Mouse (Mus musculus): ENCODE data around the gene Pgap3. TPM values are rescaled to one million over a fixed set of nuclear protein-coding genes. Genes with fewer than 3 reads are reported as not detected.

Pgap3 gene
- polyA plus RNA-seq, 1 experiment from 2014 or later, result 6.7 TPM

DNA sequence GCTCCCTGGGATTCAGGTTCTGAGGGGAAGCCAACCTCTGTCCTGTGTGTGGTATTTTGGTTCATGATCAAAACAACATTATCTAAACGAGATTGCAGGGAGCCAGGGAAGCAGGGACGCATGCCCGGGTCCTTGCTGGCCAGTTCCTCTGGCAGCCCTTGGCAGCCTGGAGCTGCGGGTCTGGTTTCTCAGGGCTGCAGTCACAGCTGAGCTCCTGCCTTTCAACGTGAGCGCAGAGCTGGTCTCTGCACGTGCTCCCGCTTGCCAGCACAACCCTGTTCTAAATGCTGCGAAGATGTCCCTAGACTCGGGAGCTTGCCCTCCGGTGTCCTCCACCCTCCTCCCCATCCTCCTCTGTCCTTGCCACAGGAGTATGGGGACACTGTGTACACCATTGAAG is 22.5 kb downstream of the Pgap3 start:
- ATAC-seq, result no peak
- H3K27ac ChIP-seq, result no peak overlapping the region
- no peak overlapping the region for H3K4me2 ChIP-seq
- H3K9me3 ChIP-seq (replicated peaks), result no peaks in the 10 kb centered on the region
- no peak overlapping the region for H3K9ac ChIP-seq
- no peaks in the 10 kb centered on the region for H3K27me3 ChIP-seq
- 0 out of 2 replicates have a peak, but pooled peaks cover 3% of the 10 kb centered on the region for H3K4me1 ChIP-seq
- no peak overlapping the region for H3K4me3 ChIP-seq
- H3K36me3 ChIP-seq (ENCODE audit: poor library complexity, severe bottlenecking), result peaks cover 70% of the 10 kb centered on the region
- WGBS, result 84% methylated on average over 11 of the region's 11 CpGs

DNA sequence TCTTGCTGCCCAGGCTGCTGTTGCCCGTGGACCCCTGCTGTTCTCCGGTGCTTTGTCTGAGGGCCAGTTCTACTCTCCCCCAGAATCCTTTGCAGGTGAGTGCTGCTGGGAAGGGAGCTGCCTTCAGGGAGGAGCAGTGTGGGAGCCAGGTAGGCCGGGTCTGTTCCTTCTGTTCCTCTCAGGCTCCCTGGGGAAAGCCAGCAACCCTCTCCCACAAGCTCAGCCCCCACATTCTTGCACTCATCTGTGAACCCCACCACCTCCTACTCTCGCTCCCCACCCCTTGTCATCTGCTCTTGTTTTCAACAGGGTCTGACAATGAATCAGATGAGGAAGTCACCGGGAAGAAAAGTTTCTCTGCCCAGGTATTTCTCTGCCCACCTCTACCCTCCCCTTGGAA is 23.5 kb downstream of the Pgap3 start:
- peaks cover 10% of the 10 kb centered on the region for H3K4me1 ChIP-seq
- no peak for ATAC-seq
- 67% methylated on average over 5 of the region's 5 CpGs for WGBS
- no peaks in the 10 kb centered on the region for H3K9me3 ChIP-seq (replicated peaks)
- H3K27ac ChIP-seq, result no peak overlapping the region
- H3K4me3 ChIP-seq, result no peak overlapping the region
- H3K9ac ChIP-seq, result no peak overlapping the region
- H3K27me3 ChIP-seq, result no peaks in the 10 kb centered on the region
- no peak overlapping the region for H3K4me2 ChIP-seq
- H3K36me3 ChIP-seq (ENCODE audit: poor library complexity, severe bottlenecking), result peaks cover 70% of the 10 kb centered on the region

DNA sequence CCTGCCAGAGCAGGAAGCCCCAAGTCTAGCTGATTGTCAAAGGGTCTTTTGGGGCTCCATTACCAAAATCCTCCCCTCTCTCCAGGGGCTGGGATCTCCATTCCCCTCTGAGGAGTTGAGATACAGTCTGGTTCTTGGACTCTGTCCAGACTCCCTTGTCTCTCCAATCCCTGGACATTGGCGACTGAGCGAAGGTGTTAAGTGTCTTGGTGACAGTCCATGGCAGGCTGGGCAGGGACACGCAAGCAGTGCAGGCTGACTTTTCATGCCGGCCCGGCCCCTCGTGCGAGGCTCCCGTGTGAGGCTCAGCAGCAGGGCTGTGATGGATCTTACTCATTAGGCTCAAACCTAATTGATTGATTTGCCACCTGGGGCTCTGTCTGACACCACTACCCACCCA is 26.0 kb downstream of the Pgap3 start:
- peaks cover 22% of the 10 kb centered on the region for H3K4me1 ChIP-seq
- no peak overlapping the region for H3K4me3 ChIP-seq
- peaks cover 51% of the 10 kb centered on the region for H3K36me3 ChIP-seq (ENCODE audit: poor library complexity, severe bottlenecking)
- 79% methylated on average over 8 of the region's 8 CpGs for WGBS
- H3K27ac ChIP-seq, result no peak overlapping the region
- no peaks in the 10 kb centered on the region for H3K9me3 ChIP-seq (replicated peaks)
- no peaks in the 10 kb centered on the region for H3K27me3 ChIP-seq
- no peak overlapping the region for H3K4me2 ChIP-seq
- no peak overlapping the region for H3K9ac ChIP-seq
- ATAC-seq, result no peak

DNA sequence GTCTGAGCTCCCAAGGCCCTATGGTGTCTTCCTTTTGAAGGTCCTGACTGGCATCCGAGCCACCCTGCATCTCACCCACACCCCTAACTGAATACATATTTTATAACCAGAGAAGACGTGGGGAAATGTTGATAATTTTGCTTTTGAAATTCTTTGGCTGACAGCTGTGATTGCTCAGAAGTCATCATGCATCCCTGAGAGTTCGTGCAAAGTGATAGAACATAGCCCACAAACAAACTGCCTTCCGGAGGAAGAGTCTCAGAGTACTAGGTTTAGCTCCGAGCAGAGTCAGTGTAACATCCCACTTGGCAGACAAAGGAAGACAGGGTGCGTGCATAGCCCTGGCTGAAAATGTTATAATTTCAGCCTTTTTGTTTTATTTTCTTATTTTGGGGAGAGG is 27.0 kb downstream of the Pgap3 start:
- peaks cover 41% of the 10 kb centered on the region for H3K36me3 ChIP-seq (ENCODE audit: poor library complexity, severe bottlenecking)
- no peaks in the 10 kb centered on the region for H3K9me3 ChIP-seq (replicated peaks)
- H3K27me3 ChIP-seq, result no peaks in the 10 kb centered on the region
- 87% methylated on average over 6 of the region's 6 CpGs for WGBS
- no peak overlapping the region for H3K27ac ChIP-seq
- H3K4me2 ChIP-seq, result no peak overlapping the region
- no peak overlapping the region; the same call in 1 of the 2 replicates for H3K9ac ChIP-seq
- peaks cover 22% of the 10 kb centered on the region for H3K4me1 ChIP-seq
- H3K4me3 ChIP-seq, result no peak overlapping the region
- no peak for ATAC-seq

DNA sequence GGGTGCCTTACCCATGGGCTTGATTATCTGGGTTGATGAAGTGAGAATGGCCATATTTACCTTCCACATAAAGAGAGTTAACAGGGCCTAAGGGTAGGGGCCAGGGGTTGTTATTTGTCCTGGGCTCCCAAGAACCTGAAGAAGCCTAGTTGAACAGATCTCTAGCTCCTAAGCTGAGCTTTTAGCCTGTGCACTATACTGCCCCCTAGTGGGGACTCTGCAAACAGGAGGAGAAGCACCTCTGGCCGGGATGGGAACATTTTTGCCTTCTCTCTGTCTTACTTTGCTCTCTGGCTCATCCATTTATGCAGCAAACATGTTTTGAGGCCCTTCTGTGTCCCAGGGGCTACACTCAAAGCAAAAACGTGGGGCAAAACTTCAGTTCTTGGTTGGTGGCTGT is 27.9 kb downstream of the Pgap3 start:
- peak overlapping the region; percentile 45 for H3K4me2 ChIP-seq
- 9% methylated on average over 2 of the region's 2 CpGs for WGBS
- H3K9me3 ChIP-seq (replicated peaks), result no peaks in the 10 kb centered on the region
- no peak for ATAC-seq
- H3K27ac ChIP-seq, result peak overlapping the region; percentile 72
- H3K36me3 ChIP-seq (ENCODE audit: poor library complexity, severe bottlenecking), result peaks cover 36% of the 10 kb centered on the region
- H3K4me1 ChIP-seq, result peaks cover 22% of the 10 kb centered on the region
- 0 out of 2 replicates have a peak overlapping the region, but pooled peaks have one; percentile 51 for H3K9ac ChIP-seq
- H3K27me3 ChIP-seq, result no peaks in the 10 kb centered on the region
- H3K4me3 ChIP-seq, result 0 out of 2 replicates have a peak overlapping the region, but pooled peaks have one; percentile 6

DNA sequence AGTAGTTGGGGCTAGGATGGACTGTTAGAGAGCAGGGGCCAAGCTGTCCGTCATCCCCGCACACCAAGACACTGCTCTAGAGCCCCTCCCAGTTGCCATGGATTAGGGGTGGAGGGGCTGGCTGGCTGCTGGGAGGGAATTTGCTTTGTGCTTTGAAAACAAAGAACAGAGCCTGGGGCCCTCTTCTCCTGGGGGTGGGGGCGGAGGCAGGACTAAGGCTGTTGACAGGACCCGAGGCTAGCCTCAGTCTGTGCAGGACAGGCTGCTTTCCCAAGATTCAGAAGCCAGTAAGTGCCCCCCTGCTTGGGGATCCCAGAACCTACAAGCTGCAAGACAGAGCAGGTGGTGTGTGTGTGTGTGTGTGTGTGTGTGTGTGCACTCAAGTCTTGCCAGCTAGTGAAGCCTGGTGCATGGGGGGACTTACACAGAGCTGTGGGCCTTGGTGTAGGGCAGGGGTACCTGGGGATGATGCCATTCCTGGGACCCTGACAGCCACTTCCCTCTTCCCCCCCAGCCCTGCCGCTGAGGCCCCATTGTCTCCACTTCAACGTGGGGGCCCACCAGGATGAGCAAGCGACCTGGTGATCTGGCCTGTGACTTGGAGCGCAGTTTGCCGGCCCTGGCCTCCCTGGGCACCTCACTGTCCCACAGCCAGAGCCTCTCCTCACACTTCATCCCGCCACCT is 28.6 kb downstream of the Pgap3 start:
- Histone ChIP-seq H3K4me3 (peak overlapping the region; percentile 6; the same call in 1 of the 2 replicates), H3K36me3 (ENCODE audit: poor library complexity, severe bottlenecking) (peaks cover 29% of the 10 kb centered on the region), H3K9me3 (replicated peaks) (no peaks in the 10 kb centered on the region), H3K27ac (peak overlapping the region; percentile 72), H3K27me3 (no peaks in the 10 kb centered on the region), H3K9ac (peak overlapping the region; percentile 51), H3K4me2 (peak overlapping the region; percentile 45), H3K4me1 (peaks cover 22% of the 10 kb centered on the region)
- peak; percentile 84 for ATAC-seq
- WGBS, result 23% methylated on average over 8 of the region's 10 CpGs

DNA sequence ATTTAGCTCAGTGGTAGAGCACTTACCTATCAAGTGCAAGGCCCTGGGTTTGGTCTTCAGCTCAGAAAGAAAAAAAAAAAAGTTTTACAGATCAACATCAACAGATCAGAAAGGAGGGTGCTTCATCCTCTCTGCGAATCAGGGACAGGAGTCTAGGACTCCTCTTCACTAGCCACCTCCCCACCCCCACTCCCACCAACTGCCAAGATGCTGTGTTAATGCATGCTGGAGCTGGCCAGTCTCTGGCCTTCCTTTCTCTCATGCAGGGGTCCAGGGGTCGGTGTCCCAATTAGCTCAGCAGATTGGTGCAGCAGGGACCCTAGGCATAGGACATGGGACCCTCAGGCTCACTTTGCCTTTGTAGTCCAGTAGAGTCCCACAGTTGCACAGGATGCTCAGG is 29.7 kb downstream of the Pgap3 start:
- peaks cover 22% of the 10 kb centered on the region for H3K4me1 ChIP-seq
- H3K27ac ChIP-seq, result no peak overlapping the region
- H3K4me3 ChIP-seq, result no peak overlapping the region
- no peak for ATAC-seq
- H3K27me3 ChIP-seq, result no peaks in the 10 kb centered on the region
- H3K36me3 ChIP-seq (ENCODE audit: poor library complexity, severe bottlenecking), result peaks cover 17% of the 10 kb centered on the region
- no peaks in the 10 kb centered on the region for H3K9me3 ChIP-seq (replicated peaks)
- 95% methylated on average over 2 of the region's 2 CpGs for WGBS
- H3K9ac ChIP-seq, result no peak overlapping the region
- no peak overlapping the region for H3K4me2 ChIP-seq

DNA sequence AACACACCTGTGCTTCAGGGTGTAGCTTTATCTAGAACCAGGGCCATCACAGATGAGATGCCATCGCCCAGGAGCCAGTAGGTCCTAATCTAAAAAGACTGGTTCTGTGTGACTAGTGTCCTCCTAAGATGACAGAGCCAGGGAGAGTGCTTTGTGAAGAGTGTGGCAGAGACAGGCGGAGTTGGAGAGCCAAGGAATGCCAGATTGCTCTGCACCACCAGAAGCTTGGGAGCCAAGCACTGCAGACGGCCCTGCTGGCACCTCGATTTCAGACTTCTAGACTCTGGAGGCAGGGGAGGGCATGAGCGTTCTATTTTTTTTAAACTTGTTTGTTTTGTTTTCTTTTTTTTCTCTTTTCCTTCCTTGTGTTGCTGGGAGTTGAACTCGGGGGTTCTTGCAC is 31.0 kb downstream of the Pgap3 start:
- peak; percentile 48; the same call in 1 of the 2 replicates for ATAC-seq
- H3K27ac ChIP-seq, result no peak overlapping the region; the same call in 1 of the 2 replicates

DNA sequence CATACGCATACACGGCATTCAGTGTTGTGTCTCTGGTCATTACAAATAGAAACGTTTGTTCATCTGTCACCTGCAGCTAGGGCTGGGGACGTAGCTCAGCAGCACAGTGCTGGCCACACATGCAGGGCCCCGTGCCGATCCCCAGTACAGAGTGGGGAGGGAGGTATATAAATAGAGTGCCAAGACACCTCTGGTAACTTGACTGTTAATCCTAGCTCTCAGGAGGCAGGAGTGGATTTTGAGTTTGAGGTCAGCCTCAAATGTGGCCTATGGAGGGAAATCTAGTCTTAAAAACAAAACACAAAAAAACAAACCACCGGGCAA is 32.5 kb downstream of the Pgap3 start:
- Histone ChIP-seq H3K4me3 (no peak overlapping the region), H3K36me3 (ENCODE audit: poor library complexity, severe bottlenecking) (peaks cover 7% of the 10 kb centered on the region; the same call in 1 of the 2 replicates), H3K27me3 (no peaks in the 10 kb centered on the region), H3K9me3 (replicated peaks) (no peaks in the 10 kb centered on the region), H3K9ac (no peak overlapping the region), H3K4me2 (no peak overlapping the region), H3K4me1 (peaks cover 19% of the 10 kb centered on the region), H3K27ac (no peak overlapping the region)
- ATAC-seq, result no peak
- 89% methylated on average over 7 of the region's 7 CpGs for WGBS

More for the DNA sequence above, 31.0 kb downstream of the Pgap3 start:
- Histone ChIP-seq H3K4me1 (peaks cover 22% of the 10 kb centered on the region), H3K27me3 (no peaks in the 10 kb centered on the region), H3K9me3 (replicated peaks) (no peaks in the 10 kb centered on the region), H3K9ac (no peak overlapping the region), H3K4me2 (no peak overlapping the region), H3K36me3 (ENCODE audit: poor library complexity, severe bottlenecking) (peaks cover 7% of the 10 kb centered on the region; the same call in 1 of the 2 replicates), H3K4me3 (no peak overlapping the region)
- 79% methylated on average over 6 of the region's 6 CpGs for WGBS

DNA sequence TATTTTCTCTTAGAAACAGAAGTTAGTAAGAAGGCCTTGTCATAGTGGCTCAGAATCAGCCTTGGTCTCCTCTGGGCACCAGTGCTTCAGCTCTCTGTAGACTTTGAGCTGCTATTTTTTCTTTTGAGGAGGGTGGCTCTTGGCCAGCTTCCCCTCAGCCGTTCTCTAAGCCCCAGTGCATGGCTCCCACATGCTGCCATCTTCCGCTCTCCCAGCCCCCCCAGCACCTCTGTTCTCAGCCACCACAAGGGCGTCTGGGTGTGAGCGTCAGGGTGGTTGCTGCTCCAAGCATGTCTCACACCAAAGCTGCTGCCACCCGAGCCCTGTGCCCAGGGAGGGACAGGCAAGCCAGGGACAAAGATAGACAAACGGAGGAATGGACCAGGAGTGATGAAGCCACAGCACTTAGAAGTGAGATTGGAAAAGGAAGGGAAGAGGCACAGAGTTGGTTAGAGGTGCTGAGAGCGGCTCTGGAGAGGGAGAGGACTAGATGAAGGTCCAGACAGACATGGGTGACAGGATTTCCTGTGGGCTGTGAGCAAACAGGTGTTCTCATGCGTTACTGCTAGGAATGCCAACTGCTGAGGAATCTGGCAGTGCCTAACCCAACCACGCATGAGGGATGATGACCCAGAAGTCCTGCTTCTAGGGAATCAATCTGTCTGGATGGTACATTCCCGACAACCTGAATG is 33.0 kb downstream of the Pgap3 start:
- peaks cover 18% of the 10 kb centered on the region for H3K4me1 ChIP-seq
- H3K9ac ChIP-seq, result no peak overlapping the region
- 0 out of 2 replicates have a peak overlapping the region, but pooled peaks have one; percentile 27 for H3K27ac ChIP-seq
- WGBS, result 84% methylated on average over 10 of the region's 10 CpGs
- no peaks in the 10 kb centered on the region for H3K27me3 ChIP-seq
- no peak overlapping the region for H3K4me3 ChIP-seq
- no peak overlapping the region for H3K4me2 ChIP-seq
- ATAC-seq, result no peak
- peaks cover 7% of the 10 kb centered on the region; the same call in 1 of the 2 replicates for H3K36me3 ChIP-seq (ENCODE audit: poor library complexity, severe bottlenecking)
- H3K9me3 ChIP-seq (replicated peaks), result no peaks in the 10 kb centered on the region

DNA sequence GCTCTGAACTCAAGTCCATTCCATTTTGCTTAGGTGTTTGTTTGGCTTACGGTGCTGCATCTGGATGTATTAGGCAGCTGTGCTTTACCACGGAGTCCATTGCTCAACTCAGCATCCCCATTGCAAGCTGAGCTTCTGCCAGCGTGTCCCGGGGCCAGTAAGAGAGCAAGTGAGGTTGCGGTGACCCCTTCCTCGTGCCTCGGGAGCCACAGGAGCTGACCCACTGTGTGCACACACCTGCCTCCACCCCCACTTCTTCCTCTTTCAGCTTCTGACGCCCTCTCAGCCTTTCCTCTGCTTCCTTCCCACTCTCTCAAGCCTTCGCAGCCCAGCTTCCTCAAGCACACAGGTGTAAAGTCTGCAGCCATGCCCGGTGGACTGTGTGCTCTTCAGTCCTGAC is 34.0 kb downstream of the Pgap3 start:
- H3K4me3 ChIP-seq, result no peak overlapping the region
- no peak for ATAC-seq
- no peak overlapping the region for H3K27ac ChIP-seq
- 85% methylated on average over 10 of the region's 10 CpGs for WGBS
- H3K27me3 ChIP-seq, result no peaks in the 10 kb centered on the region
- peaks cover 14% of the 10 kb centered on the region for H3K4me1 ChIP-seq
- peaks cover 7% of the 10 kb centered on the region; the same call in 1 of the 2 replicates for H3K36me3 ChIP-seq (ENCODE audit: poor library complexity, severe bottlenecking)
- no peak overlapping the region for H3K4me2 ChIP-seq
- no peak overlapping the region for H3K9ac ChIP-seq
- H3K9me3 ChIP-seq (replicated peaks), result no peaks in the 10 kb centered on the region

DNA sequence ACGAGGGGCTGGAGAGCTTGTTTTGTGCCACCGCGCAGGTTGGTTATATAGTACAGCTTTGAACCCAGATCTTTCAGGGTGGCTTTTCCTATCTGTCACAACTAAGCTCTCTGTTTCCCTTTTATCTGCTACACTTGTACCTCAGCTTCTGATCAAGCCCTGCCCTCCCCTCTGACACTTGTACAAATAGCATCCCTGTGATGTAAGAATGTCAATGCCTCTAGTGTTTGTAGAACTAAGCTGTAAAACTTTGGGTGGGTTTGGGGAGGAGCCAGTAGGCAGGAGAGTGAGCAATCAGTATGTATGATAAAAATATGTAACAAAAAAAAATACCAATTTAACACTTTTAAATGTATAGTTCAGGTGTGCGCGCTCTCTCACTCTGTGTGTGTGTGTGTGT is 35.9 kb downstream of the Pgap3 start:
- no peak for ATAC-seq
- Histone ChIP-seq H3K36me3 (ENCODE audit: poor library complexity, severe bottlenecking) (peaks cover 7% of the 10 kb centered on the region; the same call in 1 of the 2 replicates), H3K9me3 (replicated peaks) (no peaks in the 10 kb centered on the region), H3K4me2 (no peak overlapping the region), H3K9ac (no peak overlapping the region), H3K27ac (no peak overlapping the region), H3K4me1 (peaks cover 25% of the 10 kb centered on the region), H3K27me3 (no peaks in the 10 kb centered on the region), H3K4me3 (no peak overlapping the region)
- 91% methylated on average over 5 of the region's 5 CpGs for WGBS
